Mouse (Mus musculus) lung, adult 2 months (tissue): ENCODE results near the gene Nav1. TPM values are rescaled to one million over a fixed set of nuclear protein-coding genes. Genes with fewer than 3 reads are reported as not detected.
A peak's percentile ranks its signal among the peaks of the same experiment; 100 is the strongest.

ENCODE experiments used
- DNase-seq: peaks from one replicate; pipeline ENCODE4 v3.0.0; 2022
- H3K4me1 ChIP-seq: fragments of 200-500 bp; 2 replicates; pipeline ENCODE4 v1.6.1; 2011; ENCODE audit warnings: low read length; ENCODE audit not compliant: control insufficient read depth, insufficient read depth
- H3K4me3 ChIP-seq: fragments of 200-500 bp; replicated peaks from 2 replicates; pipeline ENCODE3; 2011; ENCODE audit warnings: low read depth, mild to moderate bottlenecking, control low read depth, low read length; ENCODE audit errors: extremely low read depth
- CTCF ChIP-seq: fragments of 200-500 bp; IDR thresholded peaks from 2 replicates; pipeline ENCODE4 v1.5.1; 2011; ENCODE audit warnings: mild to moderate bottlenecking, low read length, control low read depth; ENCODE audit not compliant: insufficient read depth
- POLR2A ChIP-seq: fragments of 200-500 bp; IDR thresholded peaks from 2 replicates; pipeline ENCODE4 v1.6.1; 2011; ENCODE audit warnings: low read depth, mild to moderate bottlenecking, control low read depth, low read length, borderline replicate concordance; ENCODE audit errors: extremely low read depth
- WGBS: fragments of 180-500 bp; shearing (Covaris S2); methylation state at CpG from one replicate; pipeline ENCODE4 v1.1.7; 2018; 5-methylcytosine and 5-hydroxymethylcytosine counted together
- polyA plus RNA-seq: library from polyadenylated mRNA; depleted of rRNA; stranded (reverse); fragments of >200 nt; gene quantifications from 2 replicates; pipeline ENCODE4 v1.2.3, GENCODE M21; 2012

Nav1 gene
- polyA plus RNA-seq, 1 experiment, result 21.2 TPM

DNA sequence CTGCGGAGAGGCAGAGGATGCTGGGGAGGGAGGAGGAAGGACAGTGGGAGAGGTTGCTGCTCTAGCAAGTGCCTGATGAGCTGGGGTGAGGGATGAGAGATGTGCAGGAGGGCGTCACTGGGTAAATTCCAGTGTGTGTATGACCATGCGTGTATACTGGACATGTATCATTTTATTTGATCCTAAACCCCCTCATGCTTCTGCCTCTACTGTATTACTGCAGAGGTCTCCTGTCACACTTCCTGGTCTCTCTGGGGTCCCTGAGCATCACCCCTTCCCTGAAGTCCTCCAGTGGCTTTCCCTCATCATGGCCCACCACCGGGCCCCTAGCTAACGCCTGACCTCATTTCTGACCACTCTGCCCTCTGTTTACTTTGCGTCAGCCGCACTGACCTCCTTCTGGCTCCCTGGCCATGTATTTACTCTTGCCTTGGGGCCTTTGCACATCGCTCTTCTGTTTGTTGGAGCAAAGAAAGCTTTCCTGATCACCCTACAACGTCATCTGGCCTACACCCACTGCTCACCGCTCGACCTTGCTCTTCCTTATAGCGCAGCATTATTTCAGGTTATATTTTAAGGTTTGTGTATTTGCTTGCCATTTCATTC lies 91.4 kb downstream of the Nav1 start:
- no peak for TF ChIP-seq CTCF
- no peak for TF ChIP-seq POLR2A
- DNase-seq, result no peak
- 53% methylated on average over 12 of the region's 12 CpGs for WGBS
- Histone ChIP-seq H3K4me3 (no peak overlapping the region), H3K4me1 (peaks cover 23% of the 10 kb centered on the region)

GRCm38 (mm10) chr1:135514913-135515632 lies 92.0 kb downstream of the Nav1 start:
- no peak for TF ChIP-seq CTCF
- no peak for TF ChIP-seq POLR2A
- no peak overlapping the region for H3K4me3 ChIP-seq
- 40% methylated on average over 9 of the region's 9 CpGs for WGBS
- H3K4me1 ChIP-seq, result peaks cover 23% of the 10 kb centered on the region
- DNase-seq, result no peak

DNA sequence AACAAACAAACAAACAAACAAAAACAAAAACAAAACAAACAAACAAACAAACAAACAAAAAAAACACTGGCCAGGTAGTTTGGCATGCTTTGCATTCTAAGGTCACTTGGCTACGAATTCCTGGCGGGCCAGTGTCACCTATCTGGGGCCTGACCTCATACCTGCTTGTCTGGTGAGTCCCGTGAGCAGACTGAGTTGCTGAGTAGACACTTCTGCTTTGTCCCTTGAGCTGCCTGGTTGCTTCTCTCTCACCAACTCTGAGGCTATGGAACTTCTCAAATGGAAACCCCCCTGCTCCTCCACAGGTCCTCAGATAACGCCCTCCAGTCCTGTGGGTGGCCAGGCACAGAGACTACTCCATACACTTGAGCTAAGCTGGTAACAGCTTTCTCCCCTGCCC lies 93.0 kb downstream of the Nav1 start:
- H3K4me1 ChIP-seq, result peaks cover 23% of the 10 kb centered on the region

DNA sequence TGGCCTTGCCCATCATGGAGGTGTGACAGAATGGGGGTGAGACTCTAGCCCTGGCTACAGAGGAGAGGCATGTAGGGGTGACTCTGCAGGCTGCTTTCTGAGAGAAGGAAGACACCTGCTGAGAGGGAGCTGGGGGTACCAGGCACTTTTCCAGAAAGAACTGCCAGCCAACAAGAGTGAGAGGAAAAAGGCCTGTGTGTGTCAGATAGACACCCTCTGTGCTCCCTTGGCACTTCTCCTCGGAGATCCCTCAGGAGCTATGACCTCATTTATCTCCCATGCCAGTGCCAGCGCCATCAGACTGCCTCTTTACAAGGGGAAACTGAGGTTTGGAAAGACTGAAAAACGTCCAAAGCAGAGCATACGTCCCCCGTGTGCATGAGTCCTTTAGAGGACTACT lies 93.6 kb downstream of the Nav1 start:
- H3K4me3 ChIP-seq, result no peak overlapping the region
- WGBS, result 67% methylated on average over 5 of the region's 5 CpGs
- TF ChIP-seq CTCF (no peak), POLR2A (no peak)
- no peak for DNase-seq
- peaks cover 23% of the 10 kb centered on the region for H3K4me1 ChIP-seq

More for the DNA sequence above, 93.0 kb downstream of the Nav1 start:
- WGBS, result 78% methylated on average over 4 of the region's 4 CpGs
- TF ChIP-seq POLR2A, result no peak
- no peak for TF ChIP-seq CTCF
- H3K4me3 ChIP-seq, result no peak overlapping the region
- DNase-seq, result no peak

GRCm38 (mm10) chr1:135510346-135510977 lies 96.6 kb downstream of the Nav1 start:
- H3K4me3 ChIP-seq, result peak overlapping the region; percentile 58
- peaks cover 6% of the 10 kb centered on the region for H3K4me1 ChIP-seq
- WGBS, result 32% methylated on average over 30 of the region's 30 CpGs
- peak; percentile 53 for DNase-seq
- TF ChIP-seq CTCF (no peak), POLR2A (0 out of 2 replicates have a peak, but pooled peaks have one; percentile 9)

DNA sequence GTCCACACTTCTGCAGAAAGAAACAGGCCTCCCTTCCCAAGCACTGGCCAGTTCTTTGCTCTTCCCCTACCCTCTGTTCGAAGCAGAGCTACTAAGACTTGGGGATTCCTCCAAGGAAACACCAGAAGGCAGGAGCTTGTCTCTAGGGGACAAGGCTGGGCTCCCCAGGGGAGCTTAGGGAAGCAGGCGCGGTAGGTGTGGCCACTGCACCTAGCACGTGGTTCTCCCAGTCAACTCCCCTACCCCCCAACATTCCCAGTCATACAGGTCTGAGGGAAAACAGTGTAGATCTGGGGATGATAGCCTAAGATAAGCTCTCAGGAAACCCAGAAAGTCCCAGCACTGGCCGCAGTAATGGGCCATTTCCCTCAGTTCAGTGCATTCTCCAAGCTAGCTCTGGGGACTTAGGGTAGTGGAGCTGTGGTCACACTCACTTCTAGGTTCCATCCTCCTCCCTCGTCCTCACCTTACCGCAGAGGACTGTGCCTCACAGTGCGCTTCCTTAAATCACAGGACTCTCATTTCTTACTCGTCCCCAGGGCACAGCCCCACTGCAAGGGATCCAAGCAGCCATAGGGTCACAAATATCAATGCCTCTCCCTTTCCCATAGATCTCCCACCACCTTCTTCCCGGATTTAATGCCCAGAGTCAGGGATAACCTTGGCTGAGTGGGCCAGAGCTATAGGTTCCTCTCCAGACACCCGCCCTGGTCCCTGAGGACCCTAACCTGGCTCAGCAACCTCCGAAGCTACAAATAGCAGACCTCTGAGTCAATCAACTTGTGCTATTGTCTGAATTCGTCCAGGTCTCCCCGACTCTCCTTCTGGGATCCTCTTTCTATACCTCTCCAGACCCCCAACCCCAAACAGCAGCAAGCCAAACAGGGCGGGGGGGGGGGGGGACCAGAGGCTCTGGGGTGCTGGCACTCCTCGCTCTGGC lies 97.7 kb downstream of the Nav1 start:
- no peaks in the 10 kb centered on the region for H3K4me1 ChIP-seq
- no peak for TF ChIP-seq CTCF
- TF ChIP-seq POLR2A, result no peak
- WGBS, result 47% methylated on average over 16 of the region's 16 CpGs
- no peak overlapping the region for H3K4me3 ChIP-seq
- DNase-seq, result no peak

DNA sequence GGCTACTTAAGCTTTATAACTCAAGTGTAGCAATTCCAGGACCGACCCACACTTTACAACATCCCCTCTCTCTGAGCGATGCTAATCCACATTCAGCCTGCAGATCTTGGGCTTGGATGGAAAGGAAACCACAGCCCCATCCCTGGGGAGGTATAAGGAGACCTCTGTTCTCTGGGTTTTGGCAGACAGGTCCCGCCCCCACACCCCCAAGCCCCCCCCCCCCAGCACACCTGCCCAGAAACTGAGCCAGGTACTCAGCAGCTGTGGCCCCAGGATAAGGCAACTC lies 98.8 kb downstream of the Nav1 start:
- H3K4me3 ChIP-seq, result no peak overlapping the region
- WGBS, result 64% methylated on average over 3 of the region's 3 CpGs
- TF ChIP-seq CTCF, result no peak
- TF ChIP-seq POLR2A, result no peak
- H3K4me1 ChIP-seq, result no peaks in the 10 kb centered on the region; the same call in 1 of the 2 replicates
- DNase-seq, result no peak

DNA sequence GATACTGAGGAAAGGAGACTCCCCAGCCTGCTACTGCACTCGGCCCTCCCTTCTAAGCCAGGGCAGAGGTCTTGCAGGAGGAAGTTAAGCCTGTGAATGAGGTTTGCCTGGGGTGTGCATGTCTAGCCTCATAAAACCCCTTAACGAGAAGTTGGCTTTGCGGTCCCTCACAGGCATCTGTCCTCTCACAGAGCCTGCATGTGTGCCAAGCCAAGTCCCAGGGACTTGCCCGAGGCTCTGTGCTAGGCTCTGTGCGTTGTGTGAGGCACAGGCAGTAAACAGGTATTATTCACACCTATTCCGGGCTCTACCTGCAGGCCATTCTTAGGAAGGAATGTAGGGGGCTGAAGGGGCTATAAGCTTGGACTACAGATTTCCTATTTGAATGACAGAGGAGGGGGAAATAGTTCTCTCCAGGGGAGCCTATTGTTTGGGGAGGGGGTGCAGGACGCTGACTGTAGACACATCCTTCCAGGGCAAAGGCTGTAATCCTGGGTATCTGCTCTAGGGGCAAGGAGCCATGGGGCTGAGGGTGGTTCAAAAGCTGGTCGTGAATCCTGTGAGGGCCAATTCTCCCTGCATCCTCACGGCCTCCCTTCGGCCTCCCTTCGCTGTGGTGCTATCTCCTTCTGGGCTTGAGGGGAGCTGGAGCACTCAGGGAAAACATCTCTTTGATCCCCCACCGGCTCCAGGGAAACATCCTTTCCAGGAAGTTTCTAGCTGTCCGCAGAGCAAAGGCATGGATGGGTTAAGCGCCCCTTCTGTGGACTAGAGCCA lies 99.3 kb downstream of the Nav1 start:
- H3K4me3 ChIP-seq, result no peak overlapping the region
- TF ChIP-seq POLR2A (no peak), CTCF (no peak)
- DNase-seq, result no peak
- H3K4me1 ChIP-seq, result no peaks in the 10 kb centered on the region; the same call in 1 of the 2 replicates
- WGBS, result 67% methylated on average over 14 of the region's 14 CpGs
